Mouse (Mus musculus) lung, postnatal 4 days (tissue): ENCODE data around the gene Dnajb14.
"Not testable (repeated sequence)": the region's sequence is repeated elsewhere in the genome, so short reads cannot be mapped to it uniquely, and the experiment has no call there.

ENCODE experiments used
- DNase-seq, 2 experiments: peaks; one replicate each; pipeline ENCODE4 v3.0.0; 2021

Gene Dnajb14

DNA sequence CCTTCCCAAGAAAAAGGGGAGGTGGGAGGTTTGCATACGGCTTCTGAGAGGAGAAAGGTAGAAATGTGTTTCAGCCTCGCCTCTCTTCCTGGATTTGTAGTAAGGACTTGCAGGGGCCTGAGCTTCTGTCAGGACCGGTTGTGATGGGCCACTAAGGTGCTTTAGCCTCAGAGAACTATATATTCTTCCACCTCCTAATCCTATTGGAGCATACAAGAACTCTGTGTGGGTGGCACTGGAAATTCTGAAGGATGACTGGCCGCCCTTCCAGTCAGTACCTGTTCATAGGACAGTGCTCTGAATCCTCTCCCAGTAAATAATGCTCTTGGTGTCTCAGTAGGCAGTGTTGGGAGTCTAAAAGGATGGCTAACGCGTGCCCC lies 51.4 kb downstream of the Dnajb14 start:
- no peak for DNase-seq

DNA sequence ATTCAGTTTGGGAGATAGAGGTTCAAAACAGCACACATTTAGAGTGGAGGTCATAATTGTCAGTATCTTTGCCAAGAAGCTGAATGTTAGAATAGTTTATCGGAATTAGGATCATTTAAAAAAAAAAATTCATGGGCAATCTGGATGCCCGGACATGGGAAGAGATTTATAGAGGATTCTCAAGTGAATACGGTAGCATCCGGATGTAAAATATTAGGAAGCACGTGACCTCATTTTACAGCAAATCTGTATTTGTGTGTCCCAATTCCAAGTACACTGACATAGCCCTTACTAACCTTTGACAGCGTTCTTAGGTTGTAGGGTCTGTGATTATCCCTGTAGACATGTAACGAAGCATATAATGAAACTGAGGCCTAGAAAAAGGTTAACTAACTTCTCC lies 51.9 kb downstream of the Dnajb14 start:
- no peak for DNase-seq

DNA sequence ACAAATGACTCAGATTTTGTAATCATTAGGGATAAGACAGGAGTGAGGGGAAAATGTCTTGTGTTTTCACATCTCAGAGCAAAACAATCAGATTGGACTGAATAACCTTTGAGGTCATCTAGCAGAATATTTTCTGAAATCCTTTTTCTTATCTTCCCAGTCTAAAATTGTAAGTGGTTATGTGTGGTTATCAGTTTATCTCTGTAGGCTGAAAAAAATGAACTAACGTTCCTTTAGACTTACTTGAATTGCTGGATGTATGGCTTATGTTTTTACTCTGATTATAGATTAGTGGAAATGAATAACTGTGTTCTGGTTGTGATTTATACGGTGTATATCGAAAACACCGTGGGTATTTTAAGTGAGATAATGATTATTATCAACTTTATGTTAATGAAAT lies 53.1 kb downstream of the Dnajb14 start:
- DNase-seq = no peak

DNA sequence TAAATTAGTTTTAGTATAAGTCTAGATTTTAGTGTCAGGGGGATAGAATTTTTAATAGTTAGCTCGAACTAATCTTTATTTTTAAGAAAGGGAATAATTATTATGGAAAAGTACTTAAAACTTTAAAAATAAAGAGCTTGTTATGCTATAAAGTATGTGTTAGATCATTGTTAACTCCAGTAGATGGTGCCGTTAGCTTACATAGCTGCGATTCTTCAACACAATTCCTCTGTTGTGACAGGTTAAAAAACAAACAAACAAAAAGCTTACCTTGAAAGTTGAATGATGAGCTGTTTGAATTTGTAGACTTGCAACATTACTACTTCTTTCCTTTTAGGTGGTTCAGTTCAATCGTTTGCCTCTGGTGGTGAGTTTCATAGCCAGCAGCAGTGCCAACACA lies 59.5 kb downstream of the Dnajb14 start:
- no peak for DNase-seq

DNA sequence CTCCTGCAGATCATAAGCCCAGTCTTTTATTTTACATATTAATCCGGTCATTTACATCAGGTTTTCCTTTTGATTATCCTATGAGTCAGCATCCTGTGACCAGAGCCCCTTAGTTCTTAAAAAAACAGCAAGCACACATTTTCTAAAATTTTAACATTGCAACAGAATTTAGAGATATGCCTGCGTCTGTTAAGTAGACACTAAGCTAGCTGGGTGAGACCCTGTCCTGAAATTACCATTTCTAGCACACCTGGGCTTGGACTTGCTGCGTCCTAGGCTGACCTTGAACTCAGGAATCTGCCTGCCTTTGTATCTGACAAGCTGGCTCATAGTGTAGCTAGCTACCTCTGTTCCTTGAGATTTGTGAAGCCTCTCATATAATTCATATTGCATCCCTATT lies 62.5 kb downstream of the Dnajb14 start:
- no peak for DNase-seq

DNA sequence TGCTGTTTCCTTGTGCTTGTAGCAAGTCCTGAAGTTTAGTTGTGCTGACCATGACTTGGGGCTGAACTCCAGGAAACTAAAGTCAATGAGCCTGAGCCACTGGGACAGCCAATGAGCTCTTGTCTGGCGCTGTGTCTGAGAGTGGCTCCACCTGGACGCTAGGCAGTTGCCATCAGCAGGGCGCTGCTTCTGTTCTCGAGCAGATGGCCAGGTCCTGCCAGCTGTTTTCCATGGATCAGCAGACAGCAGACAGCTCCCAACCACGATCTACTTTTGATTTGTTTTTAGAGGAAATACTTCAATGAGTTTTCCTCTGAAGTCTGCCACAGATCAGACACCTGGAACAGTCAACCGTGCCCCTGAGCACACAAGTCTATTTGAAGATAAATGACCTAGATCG lies 65.3 kb downstream of the Dnajb14 start:
- peak; percentile 44 to 86 for DNase-seq

DNA sequence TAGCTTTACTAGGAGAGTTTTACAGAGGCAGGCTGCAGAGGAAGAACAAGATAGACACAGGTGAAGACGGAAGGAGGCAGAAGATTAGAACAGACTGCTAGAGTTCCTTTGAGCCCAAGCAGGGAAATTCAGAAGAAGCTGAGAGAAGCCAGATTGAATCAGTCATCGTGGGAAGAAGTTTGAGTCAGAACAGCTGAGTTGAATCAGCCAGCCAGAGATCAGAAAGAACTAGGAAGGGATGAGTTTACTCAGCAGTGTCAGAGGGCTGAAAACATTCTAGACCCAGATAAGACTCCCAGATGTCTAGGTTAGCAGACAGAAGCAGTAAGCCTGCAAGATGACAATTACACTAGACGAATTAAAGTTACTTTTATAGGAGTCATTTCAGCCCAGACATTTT lies 66.5 kb downstream of the Dnajb14 start:
- DNase-seq = no peak

DNA sequence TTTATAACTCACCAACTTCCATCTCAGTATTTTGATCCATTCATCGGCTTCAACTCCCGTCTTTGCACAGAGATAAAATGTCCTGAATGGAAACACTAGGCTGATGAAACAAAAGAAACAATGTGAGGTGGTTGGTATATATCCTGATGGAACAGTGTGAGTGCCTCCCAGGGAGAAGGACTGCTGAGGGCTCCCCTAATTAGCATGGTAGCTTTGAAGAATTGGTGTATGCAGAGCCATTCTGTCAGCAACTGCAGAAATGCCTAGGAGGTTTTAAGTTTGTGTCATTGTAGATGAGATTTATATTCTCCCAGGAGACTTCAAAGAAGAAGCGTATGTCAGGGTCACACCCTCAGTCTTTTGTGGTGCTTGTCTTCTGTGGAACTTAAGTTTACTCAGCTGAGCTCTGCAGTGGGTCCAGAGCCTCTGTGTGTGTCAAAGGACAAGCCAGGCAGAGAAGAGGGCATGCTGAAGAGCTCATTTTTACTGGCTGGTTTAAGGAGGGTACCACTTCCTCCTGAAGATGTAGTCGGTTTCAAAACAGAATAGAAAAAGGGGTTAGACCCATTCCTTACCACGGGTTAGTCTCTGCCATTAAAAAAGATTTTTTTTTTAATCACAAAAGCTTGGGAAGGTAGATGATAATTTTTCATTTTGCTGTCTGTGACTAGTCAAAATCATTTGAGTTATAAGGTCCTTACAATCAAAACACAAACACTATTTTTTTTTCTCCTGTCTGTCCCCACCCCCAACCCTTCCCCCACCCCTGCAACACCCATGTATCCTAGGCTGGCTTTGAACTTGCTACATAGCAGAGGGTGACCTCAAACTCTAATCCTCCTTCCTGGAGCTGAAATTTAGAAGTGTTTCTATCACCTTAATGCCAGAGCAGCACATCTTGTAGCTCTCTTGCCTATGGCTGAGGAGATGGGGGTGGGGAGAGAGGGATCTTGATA lies 68.4 kb downstream of the Dnajb14 start:
- DNase-seq = no peak

DNA sequence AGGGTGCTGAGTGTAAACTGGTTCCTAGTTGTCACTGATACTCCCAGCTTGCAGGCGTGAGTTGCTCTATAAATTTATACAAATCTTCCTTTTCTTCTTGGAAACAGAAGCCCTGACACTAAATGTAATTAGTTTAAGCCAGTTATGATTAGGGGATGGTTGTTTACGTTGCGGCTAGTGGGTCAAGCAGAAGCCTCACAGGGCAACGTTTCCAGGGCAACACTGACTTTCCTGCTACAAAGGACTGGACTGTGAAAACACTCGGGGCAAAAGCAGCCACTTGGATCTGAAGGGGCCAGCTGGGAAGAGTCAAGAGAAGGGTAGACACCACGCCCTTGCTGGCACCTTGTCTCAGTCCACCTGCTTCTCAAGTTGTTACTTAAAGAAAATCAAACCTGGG lies 69.1 kb downstream of the Dnajb14 start:
- no peak for DNase-seq

DNA sequence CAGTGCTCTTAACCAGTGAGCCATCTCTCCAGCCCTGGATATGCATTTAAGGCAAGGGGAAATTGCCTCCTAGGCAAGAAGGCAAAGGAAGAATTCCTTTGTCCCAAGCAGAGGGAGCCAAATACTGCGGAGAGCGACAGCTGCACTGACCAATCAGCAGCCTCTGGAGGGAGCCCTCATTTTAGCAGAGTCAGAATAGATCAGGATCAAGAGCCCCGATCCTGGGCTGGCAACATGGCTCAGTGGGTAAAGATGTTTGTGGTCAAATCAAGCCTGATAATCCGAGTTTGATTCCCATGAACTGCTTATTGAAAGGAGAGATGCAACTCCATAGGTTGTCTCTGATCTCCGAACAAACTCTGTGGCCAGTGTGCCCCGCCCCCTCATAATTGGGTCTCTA lies 71.1 kb downstream of the Dnajb14 start:
- peak; percentile 67 to 78 for DNase-seq

DNA sequence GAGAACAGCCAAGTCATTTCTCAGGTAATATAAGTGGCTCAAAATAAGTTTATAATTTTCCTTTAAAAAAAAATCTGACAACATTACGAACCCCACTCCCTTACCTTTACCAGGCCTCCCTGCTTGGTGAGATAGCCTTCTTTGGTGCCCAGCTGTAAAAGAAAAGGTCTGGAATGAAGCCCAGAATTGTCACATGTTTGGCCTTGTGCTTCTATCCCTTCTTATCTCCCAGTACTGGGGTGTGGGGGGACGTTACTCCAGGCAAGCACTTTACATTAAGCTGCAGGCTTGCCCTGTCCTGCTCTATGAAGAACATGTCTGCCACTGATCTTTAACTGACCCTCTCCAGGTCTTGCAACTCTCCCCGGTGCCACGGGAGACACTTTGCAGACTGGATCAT lies 73.3 kb downstream of the Dnajb14 start:
- DNase-seq = no peak

DNA sequence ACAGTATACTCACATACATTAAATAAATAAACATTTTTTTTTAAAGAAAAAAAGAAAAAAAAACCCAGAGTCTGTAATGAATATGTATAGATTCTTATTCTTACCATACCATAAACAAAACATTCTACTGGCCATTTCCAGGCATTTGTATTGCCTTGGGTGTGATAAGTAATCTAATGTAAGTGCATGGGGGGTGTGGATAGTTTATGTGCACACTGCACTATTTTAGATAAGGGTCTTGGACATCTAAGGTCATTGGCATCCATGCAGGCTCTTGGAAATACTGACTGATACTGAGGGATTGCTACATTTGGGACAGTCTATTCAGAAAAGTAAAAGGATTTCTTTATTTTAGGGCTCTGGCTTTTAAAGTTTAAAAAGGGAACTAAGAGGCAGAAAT lies 74.1 kb downstream of the Dnajb14 start:
- no peak for DNase-seq

DNA sequence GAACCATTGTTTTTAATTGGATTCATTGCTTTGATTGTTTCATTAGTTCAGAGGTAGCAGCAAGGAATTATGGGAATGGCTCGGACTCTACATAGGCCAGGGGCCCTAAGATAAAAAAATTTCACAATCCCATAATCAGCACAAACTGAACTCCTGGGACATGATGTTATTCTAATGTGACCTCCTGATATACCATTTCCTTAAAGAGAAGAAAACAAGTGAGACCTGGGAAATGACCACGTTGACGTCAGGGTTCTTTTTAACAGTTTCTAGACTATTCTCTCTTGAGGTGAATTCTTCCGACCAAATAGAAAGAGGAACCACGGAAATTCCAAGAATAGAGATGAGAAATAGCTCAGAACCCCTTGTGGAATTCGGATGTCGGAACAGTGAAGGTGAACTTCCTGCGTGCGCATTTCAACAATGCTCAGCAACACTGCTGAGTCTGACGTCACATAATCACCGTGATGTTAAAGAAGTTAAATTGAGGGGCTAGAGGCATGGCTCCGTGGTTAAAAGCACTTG lies 74.7 kb downstream of the Dnajb14 start:
- no peak for DNase-seq

DNA sequence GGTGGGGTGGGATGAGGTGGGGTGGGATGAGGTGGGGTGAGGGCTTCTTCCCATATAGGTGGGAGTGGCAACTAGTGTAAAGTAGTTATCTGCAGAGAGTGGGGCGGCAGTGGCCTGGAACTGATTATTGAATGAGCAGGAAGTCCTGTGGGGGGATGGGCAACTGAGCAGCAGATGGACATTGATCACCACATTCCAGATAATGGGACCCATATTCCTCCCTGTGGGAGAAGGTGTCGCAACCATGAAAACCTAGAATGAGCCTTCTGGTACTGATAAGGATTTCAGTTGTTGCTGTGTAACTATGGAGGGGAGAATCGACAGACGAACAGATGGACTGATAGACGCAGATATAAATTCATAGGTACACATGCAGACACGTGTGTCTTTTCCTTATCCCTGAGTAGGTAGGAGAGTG lies 76.3 kb downstream of the Dnajb14 start:
- DNase-seq = no peak

DNA sequence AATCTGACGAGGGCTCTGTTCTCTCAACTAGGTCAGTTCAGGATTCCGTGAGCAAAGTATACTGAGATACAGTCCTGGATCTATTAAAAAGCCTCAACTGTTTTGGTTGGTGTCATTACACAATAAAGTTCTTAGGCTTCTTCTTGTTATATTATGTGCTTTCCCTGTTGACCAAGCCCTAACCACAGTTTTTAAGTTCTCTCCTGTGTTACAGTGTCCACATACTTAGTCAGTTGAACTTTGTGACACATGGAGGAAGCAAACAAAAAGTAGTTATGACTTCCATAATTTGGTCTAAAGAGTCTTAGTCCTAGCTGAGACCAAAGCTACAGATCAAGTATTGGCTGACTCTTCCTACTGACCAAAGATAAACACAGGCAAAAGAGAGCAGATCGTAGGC lies 79.4 kb downstream of the Dnajb14 start:
- no peak for DNase-seq

DNA sequence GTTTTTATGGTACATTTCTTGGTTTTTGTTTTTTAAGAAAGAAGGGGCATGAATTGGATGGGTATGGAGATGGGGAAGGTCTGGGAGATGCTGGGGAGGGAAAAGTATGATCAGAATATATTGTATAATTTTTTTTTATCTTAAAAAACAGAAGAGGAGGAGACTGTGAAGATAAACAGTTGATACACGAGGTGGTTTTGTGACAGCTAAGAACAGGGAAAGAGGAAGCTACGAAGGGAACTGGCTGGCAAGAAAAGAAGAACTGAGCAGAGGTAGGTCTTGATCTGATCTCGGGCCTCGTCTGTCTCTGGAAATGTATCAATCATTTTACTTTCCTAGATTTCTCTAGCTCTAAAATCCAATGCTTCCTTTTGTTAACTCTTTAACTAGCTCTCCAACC lies 80.0 kb downstream of the Dnajb14 start:
- no peak for DNase-seq

DNA sequence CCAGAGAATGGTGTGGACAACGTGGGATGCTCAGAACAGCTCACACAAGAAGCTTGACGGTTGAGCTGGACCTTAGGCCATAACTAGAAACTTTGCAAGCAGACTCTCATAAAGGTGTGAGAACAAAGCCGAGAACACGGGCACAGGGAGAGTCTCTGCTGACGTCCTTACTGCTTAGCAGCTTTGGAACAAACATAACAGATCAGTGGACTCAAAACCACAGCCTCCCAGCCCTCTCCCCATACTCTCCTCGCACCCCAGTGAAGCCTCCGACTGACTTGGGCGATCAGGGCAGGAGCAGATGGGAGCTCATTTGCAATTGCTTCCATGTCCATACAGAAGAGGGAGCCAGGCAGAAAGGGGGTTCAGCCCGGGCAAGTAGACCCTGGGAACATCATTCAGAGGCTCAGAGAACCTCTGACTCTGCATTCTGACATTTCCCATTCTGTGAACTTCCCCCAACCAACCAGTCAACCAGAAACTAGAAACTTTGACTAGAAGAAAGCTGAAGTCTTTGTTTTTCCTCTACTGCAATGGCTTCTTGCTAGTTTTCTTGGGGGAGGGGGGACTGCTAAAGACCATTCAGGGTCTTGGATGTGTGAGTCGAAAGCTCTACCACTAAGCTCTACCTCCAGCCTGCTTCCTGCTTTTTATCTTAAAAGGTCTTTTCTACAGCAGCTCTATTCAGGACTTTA lies 82.9 kb downstream of the Dnajb14 start:
- DNase-seq = no peak

DNA sequence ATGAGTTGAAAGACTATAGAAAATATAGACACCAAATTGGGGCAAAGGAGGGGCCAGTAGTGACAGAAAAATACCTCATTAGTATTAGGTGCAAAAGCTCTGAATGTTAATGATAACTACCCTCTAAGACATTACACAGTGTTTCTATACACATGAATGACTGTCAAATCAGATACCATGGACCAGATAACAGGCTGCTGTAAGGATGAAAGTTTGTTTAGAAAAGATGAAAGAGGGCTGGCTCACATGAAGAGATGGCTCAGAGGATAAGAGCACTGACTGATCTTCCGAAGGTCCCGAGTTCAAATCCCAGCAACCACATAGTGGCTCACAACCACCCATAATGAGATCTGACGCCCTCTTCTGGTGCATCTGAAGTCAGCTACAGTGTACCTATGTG lies 83.8 kb downstream of the Dnajb14 start:
- not testable (repeated sequence) for DNase-seq

DNA sequence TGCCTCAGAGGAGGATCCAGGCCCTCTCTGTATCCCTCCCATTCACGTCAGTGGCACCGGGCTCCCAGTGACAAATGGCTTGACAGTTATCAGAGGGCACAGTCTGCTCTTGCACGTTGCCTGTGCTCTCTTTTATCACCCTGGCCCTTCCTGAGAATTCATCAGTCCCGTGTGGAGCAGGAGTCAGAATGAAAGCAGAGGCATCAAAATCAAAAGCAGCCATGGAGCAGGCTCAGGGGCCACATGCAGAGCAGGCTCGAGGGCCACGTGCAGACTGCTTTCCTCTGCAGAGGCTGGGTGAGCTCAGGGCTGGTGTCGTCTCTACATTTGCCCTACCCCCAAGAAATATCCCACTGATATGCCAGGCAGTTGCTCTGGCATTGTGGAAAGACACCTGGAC lies 84.3 kb downstream of the Dnajb14 start:
- DNase-seq = no peak

DNA sequence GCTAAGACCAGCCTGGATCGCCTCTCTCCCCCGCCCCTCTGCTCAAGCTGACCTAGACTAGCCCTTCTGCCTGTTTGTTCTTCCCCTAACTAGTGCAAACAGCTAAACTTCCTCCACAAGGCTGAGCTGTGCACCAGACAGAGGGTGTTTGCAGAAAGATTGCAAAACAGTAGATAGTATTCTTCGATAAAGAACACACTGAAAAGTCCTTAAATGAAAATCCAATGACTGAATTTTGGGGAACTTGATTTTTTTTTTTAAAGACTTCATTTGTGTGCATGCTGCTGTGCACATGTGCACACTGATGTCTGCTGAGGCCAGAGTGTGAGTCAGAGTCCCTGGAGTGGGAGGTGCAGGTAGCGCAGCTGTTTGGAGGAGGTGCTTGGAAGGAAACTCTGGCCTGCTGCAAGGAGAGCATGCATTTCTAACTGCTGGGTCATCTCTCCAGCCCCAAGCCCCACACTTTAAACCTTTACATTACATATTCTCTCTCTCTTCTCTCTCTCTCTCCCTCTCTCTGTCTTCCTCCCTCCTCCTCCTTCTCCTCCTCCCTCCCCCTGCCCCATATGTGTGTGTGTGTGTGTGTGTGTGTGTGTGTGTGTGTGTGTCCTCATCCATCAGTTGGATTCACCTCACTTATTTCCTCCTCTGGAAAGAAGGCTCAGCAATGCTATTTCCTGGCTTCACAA lies 84.9 kb downstream of the Dnajb14 start:
- peak in 1 of 2 experiments; percentile 49 for DNase-seq

DNA sequence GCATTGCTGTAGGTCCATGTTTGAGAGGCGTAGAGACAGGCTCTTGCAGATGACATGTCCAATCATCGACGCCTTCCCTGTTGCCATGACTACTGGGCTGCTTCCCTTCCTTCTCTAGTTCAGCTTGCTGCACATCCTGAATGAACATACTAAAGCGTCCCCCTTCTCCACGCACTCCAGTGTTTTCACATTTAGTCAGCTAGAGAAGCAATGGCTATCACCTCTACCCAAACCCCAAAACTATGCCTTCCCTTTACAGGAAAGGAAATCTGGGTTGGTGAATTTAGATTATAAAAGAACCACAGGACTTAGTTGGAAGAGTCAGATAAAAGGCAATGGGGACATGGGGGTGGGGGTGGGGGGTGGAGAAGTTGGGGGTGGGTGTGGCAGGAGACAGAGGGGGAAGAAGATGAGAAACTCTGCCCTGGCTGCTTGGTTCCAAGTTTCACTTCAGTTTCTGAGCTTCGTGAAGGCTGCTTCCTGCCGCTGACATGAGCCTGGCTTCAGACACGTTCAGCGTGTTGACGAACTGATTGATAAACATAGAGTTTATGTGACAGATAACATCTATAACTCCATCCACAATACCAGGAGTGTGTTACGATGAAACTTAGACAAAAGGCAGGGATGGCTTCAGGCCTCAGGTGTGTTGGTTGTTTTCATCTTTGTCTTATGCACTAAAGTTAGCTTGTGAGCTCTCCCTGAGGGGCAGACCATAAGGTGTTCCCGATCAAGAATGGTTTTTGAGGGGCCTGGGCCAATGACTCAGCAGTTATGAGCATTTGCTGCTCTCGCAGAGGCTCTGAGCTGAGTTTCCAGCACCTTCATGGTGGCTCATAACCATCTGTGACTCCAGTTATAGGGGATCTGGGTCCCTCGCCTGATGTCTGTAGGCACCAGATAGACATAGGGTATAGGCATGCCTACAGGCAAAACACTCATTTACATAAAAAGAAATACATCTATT lies 85.7 kb downstream of the Dnajb14 start:
- peak; percentile 67 to 75 for DNase-seq

DNA sequence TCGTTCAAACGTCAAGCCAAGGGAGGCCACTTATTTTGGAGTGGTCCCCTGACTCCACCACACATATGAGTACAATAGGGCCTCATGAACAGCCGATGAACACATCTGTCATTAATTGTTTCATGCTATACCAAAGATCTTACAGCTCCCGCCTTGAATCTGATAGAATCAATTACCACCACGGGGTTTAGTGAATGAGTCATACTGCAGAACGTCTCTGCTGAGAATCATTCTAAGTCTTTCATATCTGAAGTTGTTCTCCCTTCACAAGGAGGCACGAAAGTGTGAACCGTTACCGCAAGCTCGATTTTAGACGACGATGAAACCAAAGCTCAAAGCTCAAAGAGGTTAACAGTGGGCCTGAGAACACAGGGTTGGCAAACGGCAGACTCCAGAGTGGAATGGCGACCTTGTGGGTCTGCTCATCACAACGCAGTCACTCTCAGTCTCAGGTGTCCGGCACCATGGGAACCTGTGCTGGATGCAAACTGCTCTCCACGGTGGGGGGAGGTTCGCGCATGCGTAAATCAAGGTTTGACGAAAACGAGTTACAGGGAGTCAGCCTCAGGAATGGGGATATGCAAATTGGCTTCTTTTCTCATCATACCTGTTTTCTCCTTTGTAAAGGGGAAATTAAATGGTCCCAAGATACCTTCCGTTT lies 86.9 kb downstream of the Dnajb14 start:
- no peak for DNase-seq
